In genomic region chr2:84883084-84883483, GRCm38 (mm10) we compare ENCODE assay signal across 8 mouse cellular contexts. TPM values are rescaled to one million over a fixed set of nuclear protein-coding genes. Genes with fewer than 3 reads are reported as not detected.
DNase-seq lines count a peak whose midpoint lies in the region; ATAC-seq and TF ChIP-seq lines count a peak whose summit lies in the region.

No protein-coding gene starts in this region.

- no peak overlapping the region for H3K9ac ChIP-seq in liver, postnatal 0 days (replicated peaks)

- no peaks in the 10 kb centered on the region for H3K9me3 ChIP-seq in liver, postnatal 0 days (ENCODE audit: low read length)

- no peak overlapping the region for H3K4me3 ChIP-seq in liver, postnatal 0 days (ENCODE audit: low read depth, low read length)

- no peaks in the 10 kb centered on the region for H3K36me3 ChIP-seq in liver, postnatal 0 days (replicated peaks; ENCODE audit: insufficient read depth, low read length)

- no peak for TF ChIP-seq CTCF in liver, postnatal 0 days (IDR thresholded peaks at IDR 0.05; ENCODE audit: low read depth)

- peaks cover 24% of the 10 kb centered on the region for H3K4me1 ChIP-seq in liver, postnatal 0 days (ENCODE audit: insufficient read depth)

- ATAC-seq in liver, postnatal 0 days = peak; percentile 60
- no peak for ATAC-seq in CD4-positive, CD25-positive, alpha-beta regulatory T cell, adult 4 months

- H3K27ac ChIP-seq in liver, postnatal 0 days (ENCODE audit: low read depth) = no peak overlapping the region

- peaks cover 86% of the 10 kb centered on the region for H3K27me3 ChIP-seq in liver, postnatal 0 days (ENCODE audit: insufficient read depth, low read length)

- DNase-seq in embryo, embryonic 9.5 days (ENCODE audit: extremely low spot score) = peak; percentile 24
- no peak for DNase-seq in embryo, embryonic 10.5 days (ENCODE audit: low spot score)
- DNase-seq in thymus, postnatal 4 days = peak; percentile 3
- DNase-seq in thymus, postnatal 36 days = no peak
- peak; percentile 16 for DNase-seq in liver, postnatal 0 days
- no peak for DNase-seq in urinary bladder, adult 2 months (ENCODE audit: low spot score)
- no peak for DNase-seq in cerebellum, adult 8-10 months

- peak overlapping the region; percentile 39 for H3K4me2 ChIP-seq in liver, postnatal 0 days (ENCODE audit: low read depth, low read length)

- WGBS in liver, postnatal 0 days (ENCODE audit: insufficient replicate concordance) = 8% methylated on average over 6 of the region's 6 CpGs

- TF ChIP-seq EP300 in liver, postnatal 0 days (IDR thresholded peaks at IDR 0.05; ENCODE audit: low read depth) = no peak

RNA-seq across cellular contexts. Expression of gene Rtn4rl2, which starts 3.4 kb away (rescaled TPM):
- 0.14 and 0.31 TPM in 2 replicates for polyA plus RNA-seq in liver, postnatal 0 days (2015; fragmentation: Nextera tagmentation; extraction: Ambion mirVana)
- polyA plus RNA-seq in urinary bladder, adult 2 months (2012; rRNA removed) = 1.4 and 1.6 TPM in 2 replicates
- polyA plus RNA-seq in CD4-positive, CD25-positive, alpha-beta regulatory T cell, adult 4 months (2017; shearing (Covaris generic)) = not detected

RNA-seq across cellular contexts. Expression of gene Slc43a1, which starts 44.4 kb away (rescaled TPM):
- 67.8 and 74.2 TPM in 2 replicates for polyA plus RNA-seq in liver, postnatal 0 days (2015; fragmentation: Nextera tagmentation; extraction: Ambion mirVana)
- 11.4 and 12.6 TPM in 2 replicates for polyA plus RNA-seq in urinary bladder, adult 2 months (2012; rRNA removed)
- polyA plus RNA-seq in CD4-positive, CD25-positive, alpha-beta regulatory T cell, adult 4 months (2017; shearing (Covaris generic)) = 1 to 10 TPM; 3.8 to 4.7 TPM

RNA-seq across cellular contexts. Expression of gene Slc43a3, which starts 53.3 kb away (rescaled TPM):
- polyA plus RNA-seq in liver, postnatal 0 days (2015; fragmentation: Nextera tagmentation; extraction: Ambion mirVana) = 45.5 and 48.5 TPM in 2 replicates
- 116 and 142 TPM in 2 replicates for polyA plus RNA-seq in urinary bladder, adult 2 months (2012; rRNA removed)
- polyA plus RNA-seq in CD4-positive, CD25-positive, alpha-beta regulatory T cell, adult 4 months (2017; shearing (Covaris generic)) = 10 to 100 TPM in 1 of 2 experiments, 1 to 10 TPM in 1; 7.0 to 10.7 TPM

RNA-seq across cellular contexts. Expression of gene Timm10, which starts 56.3 kb away (rescaled TPM):
- polyA plus RNA-seq in liver, postnatal 0 days (2015; fragmentation: Nextera tagmentation; extraction: Ambion mirVana) = 59.8 and 63.9 TPM in 2 replicates
- 35.0 and 47.5 TPM in 2 replicates for polyA plus RNA-seq in urinary bladder, adult 2 months (2012; rRNA removed)
- 10 to 100 TPM; 34.7 to 40.8 TPM for polyA plus RNA-seq in CD4-positive, CD25-positive, alpha-beta regulatory T cell, adult 4 months (2017; shearing (Covaris generic))

Comparison
In these comparisons a context has a peak if more than half of its experiments do, and no peak if none do; other contexts are left out.
1. DNase-seq: peak in embryo, embryonic 9.5 days (single experiment), thymus, postnatal 4 days (single experiment) and liver, postnatal 0 days (single experiment); none in embryo, embryonic 10.5 days (single experiment), thymus, postnatal 36 days (0 of 2), urinary bladder, adult 2 months (single experiment) and cerebellum, adult 8-10 months (single experiment).